Mouse (Mus musculus): ENCODE measurements around the gene Cpsf4. TPM values are rescaled to one million over a fixed set of nuclear protein-coding genes. Genes with fewer than 3 reads are reported as not detected.

The Cpsf4 gene
- polyA plus RNA-seq, 1 experiment from 2014 or later, result 12.2 TPM

DNA sequence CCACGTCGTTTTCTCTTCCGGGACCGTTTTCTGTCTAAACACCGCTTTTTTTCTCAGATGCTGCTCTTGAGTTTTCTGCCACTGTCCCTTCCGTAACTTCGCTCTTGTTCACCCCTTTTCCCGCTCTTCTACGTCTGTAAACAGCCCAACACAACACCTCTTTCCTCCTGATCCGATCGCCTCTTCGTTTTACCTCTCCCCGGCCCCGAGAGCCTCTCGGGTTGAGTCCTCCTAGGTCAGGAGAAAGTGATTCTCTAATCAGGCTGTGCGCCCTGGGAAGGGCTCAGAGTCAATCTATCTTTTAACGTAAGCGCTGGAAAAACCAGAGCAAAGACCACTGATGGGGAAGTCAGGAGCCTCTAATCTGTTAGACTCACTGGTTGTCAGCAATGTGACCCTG lies 26.4 kb upstream of the Cpsf4 start:
- peak overlapping the region; percentile 96 for H3K27ac ChIP-seq
- peak overlapping the region; percentile 98 for H3K4me3 ChIP-seq (ENCODE audit: inconsistent target)
- H3K36me3 ChIP-seq (ENCODE audit: inconsistent target), result peaks cover 47% of the 10 kb centered on the region
- peaks cover 75% of the 10 kb centered on the region for H3K79me2 ChIP-seq (ENCODE audit: inconsistent target)
- under 1% methylated on average over 18 of the region's 18 CpGs for WGBS (ENCODE audit: missing documents)

DNA sequence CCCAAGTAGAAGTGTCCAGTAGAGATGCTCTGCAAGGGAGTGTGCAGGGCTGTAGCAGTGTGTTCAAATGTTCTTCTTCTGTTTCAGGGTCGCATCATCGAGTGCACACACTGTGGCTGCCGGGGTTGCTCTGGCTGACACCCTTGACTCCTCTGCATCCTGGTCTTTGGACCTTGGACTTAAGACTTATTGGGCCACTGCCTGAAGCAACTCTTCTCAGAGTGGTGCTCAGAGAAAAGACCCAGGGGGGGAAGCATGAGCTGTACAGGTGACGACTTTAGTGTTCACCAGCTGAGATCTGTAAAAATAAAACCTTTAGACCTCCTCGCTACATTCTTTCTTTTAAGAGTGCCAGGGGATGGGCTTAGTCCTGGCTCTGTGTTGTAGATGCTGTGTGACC lies 19.3 kb upstream of the Cpsf4 start:
- H3K27ac ChIP-seq, result no peak overlapping the region
- H3K36me3 ChIP-seq (ENCODE audit: inconsistent target), result peaks cover 98% of the 10 kb centered on the region
- no peak overlapping the region for H3K4me3 ChIP-seq (ENCODE audit: inconsistent target)
- H3K79me2 ChIP-seq (ENCODE audit: inconsistent target), result peaks cover 12% of the 10 kb centered on the region; the same call in 1 of the 2 replicates
- WGBS (ENCODE audit: missing documents), result 100% methylated on average over 5 of the region's 5 CpGs

DNA sequence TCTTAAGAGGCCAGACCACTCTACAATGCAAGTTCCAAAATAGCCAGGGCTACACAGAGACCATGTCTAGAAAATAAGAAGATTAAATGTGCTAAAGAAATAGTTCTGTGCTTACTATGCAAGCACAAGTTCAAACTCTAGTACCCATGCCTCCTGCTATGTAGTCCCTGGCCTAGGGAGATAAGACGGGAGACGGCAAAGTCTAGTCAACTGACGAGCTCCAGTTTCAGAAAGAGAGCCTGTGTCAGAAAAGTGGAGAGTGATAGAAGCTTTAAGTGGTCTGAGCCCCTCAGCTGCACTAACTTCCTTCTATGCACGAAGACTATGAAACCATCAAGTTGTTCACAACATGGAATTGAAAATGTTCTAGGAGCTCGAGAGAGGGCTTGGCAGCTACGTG lies 17.7 kb upstream of the Cpsf4 start:
- H3K79me2 ChIP-seq (ENCODE audit: inconsistent target), result no peaks in the 10 kb centered on the region

DNA sequence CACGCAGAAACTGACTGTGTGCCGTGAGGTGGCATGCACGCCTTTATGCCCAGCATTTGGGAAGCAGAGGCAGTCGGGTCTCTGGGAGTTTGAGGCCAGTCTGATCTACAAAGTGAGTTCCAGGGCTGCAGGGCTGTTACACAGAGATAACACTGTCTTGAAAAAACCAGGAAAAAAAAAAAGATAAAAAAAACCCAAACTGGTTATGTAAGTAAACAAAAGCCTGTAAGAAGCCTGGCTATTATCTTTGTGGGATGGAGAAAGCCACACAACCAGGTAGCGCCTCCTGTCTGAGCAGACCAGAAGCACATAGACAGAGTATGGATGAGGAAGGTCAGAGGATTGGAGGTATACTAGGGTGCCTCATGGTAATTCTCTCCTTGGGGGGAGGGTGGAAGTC lies 14.3 kb upstream of the Cpsf4 start:
- Histone ChIP-seq H3K79me2 (ENCODE audit: inconsistent target) (no peaks in the 10 kb centered on the region), H3K27ac (no peak overlapping the region), H3K4me3 (ENCODE audit: inconsistent target) (no peak overlapping the region), H3K36me3 (ENCODE audit: inconsistent target) (peaks cover 89% of the 10 kb centered on the region)
- 90% methylated on average over 5 of the region's 5 CpGs for whole genome bisulfite sequencing (ENCODE audit: missing documents)

More for the DNA sequence above, 17.7 kb upstream of the Cpsf4 start:
- Histone ChIP-seq H3K27ac (no peak overlapping the region), H3K36me3 (ENCODE audit: inconsistent target) (peaks cover 96% of the 10 kb centered on the region), H3K4me3 (ENCODE audit: inconsistent target) (no peak overlapping the region)
- WGBS (ENCODE audit: missing documents), result 93% methylated on average over 6 of the region's 6 CpGs

DNA sequence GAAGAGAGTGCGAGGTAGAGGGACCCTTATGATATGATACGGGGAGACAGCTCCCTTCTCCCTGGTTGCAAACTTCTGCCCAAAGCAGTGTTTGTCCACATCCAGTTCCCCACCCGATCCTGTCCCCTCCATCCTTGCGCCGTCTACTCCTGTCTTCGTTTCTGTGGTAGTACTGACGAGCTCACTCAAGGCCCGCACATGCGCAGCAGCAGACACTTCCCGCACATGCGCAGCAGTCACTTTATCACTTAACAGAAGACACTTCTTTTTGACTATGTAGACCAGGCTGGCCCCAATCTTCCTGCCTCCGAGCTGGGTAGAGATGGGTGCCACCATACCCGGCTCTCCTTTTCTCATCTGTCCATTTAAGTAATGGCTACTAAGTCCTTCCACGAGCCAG lies 5.7 kb upstream of the Cpsf4 start:
- 94% methylated on average over 12 of the region's 14 CpGs for WGBS (ENCODE audit: missing documents)
- Histone ChIP-seq H3K79me2 (ENCODE audit: inconsistent target) (peaks cover 30% of the 10 kb centered on the region), H3K27ac (no peak overlapping the region), H3K4me3 (ENCODE audit: inconsistent target) (no peak overlapping the region), H3K36me3 (ENCODE audit: inconsistent target) (peaks cover 50% of the 10 kb centered on the region)

DNA sequence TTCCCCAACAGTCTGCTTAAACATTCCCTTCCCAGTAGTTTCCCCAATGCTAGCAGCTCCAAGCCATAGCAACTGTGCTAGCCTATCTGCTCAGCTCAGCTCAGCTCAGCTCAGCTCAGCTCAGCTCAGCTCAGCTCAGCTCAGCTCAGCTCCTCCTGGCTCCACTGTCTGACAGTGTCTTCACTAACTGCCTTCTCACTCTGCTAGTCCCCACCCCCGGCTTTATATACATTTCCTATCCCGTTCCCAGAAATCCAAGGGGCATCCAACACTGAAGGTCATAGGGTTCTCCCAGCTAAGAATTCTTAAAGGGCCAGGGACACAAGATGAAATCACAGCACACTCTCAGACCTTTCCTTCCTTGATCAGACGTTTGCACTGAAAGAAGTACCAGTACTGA lies 2.3 kb upstream of the Cpsf4 start:
- H3K79me2 ChIP-seq (ENCODE audit: inconsistent target), result peaks cover 60% of the 10 kb centered on the region
- 77% methylated on average over 3 of the region's 3 CpGs for WGBS (ENCODE audit: missing documents)
- H3K27ac ChIP-seq, result no peak overlapping the region
- H3K4me3 ChIP-seq (ENCODE audit: inconsistent target), result no peak overlapping the region
- peaks cover 24% of the 10 kb centered on the region; the same call in 1 of the 2 replicates for H3K36me3 ChIP-seq (ENCODE audit: inconsistent target)

DNA sequence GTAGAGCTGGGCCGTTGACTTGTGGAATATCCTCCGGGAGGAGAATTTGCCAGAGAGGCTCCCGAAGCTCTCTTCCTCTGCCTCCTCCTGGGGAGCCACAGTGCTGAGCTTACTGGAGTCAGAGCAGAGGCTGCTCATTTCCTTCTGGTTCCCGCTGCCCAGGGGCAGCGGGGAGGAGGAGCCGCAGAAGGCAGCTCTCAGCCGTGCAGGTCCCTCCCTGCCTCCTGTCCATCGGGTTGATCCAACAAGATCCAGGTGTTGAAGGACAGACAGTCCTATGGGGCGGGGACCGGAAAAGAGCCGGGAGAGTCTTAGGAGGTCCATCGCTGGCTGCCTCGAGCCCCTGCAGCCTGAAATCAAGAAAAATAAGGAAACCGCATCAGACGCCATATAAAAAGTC lies 1.8 kb upstream of the Cpsf4 start:
- H3K36me3 ChIP-seq (ENCODE audit: inconsistent target), result peaks cover 19% of the 10 kb centered on the region; the same call in 1 of the 2 replicates
- H3K27ac ChIP-seq, result no peak overlapping the region
- no peak overlapping the region for H3K4me3 ChIP-seq (ENCODE audit: inconsistent target)
- peaks cover 65% of the 10 kb centered on the region for H3K79me2 ChIP-seq (ENCODE audit: inconsistent target)
- 94% methylated on average over 15 of the region's 15 CpGs for WGBS (ENCODE audit: missing documents)

DNA sequence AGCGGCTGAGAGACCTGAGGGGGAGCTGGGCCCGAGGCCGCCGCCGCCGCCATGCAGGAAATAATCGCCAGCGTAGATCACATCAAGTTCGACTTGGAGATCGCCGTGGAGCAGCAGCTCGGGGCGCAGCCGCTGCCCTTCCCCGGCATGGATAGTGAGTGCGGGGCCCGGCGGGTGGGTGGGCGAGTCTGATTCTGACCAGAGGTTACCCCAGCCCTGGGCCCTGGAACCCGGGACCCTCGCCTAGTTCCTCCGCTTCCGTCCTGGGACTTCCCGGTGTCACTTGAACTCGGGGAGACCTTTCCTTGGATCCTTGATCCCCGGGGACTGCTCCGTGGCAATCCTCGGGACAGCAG lies 271 bp downstream of the Cpsf4 start:
- Histone ChIP-seq H3K27ac (peak overlapping the region; percentile 46), H3K4me3 (ENCODE audit: inconsistent target) (peak overlapping the region; percentile 95), H3K79me2 (ENCODE audit: inconsistent target) (peaks cover 85% of the 10 kb centered on the region), H3K36me3 (ENCODE audit: inconsistent target) (peaks cover 15% of the 10 kb centered on the region; the same call in 1 of the 2 replicates)
- 0% methylated on average over 28 of the region's 28 CpGs for WGBS (ENCODE audit: missing documents)

DNA sequence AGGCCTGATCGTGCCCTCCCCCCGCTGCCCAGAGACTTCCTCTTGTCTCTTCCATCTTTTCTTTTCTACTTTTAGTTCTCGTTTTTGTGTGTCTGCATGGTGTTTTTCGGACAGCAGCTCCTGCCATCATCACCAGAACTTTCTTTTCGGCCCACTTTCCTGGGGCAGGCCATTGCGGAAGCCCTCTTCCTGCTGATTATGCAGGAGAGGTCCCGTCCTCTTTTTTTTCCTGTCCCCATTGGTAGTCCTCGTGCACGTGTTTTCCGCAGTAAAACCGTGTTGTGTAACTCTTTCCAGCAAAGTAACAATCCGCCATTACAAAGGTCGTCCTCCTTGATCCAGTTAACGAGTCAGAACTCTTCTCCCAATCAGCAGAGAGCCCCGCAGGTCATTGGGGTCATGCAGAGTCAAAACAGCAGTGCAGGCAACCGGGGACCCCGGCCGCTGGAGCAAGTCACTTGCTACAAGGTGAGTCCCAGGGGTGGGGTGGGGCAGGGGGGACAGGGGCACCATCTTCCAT lies 11.5 kb downstream of the Cpsf4 start:
- 73% methylated on average over 18 of the region's 18 CpGs for WGBS (ENCODE audit: missing documents)
- Histone ChIP-seq H3K36me3 (ENCODE audit: inconsistent target) (peaks cover 69% of the 10 kb centered on the region), H3K4me3 (ENCODE audit: inconsistent target) (no peak overlapping the region), H3K27ac (peak overlapping the region; percentile 5), H3K79me2 (ENCODE audit: inconsistent target) (peaks cover 26% of the 10 kb centered on the region; the same call in 1 of the 2 replicates)

DNA sequence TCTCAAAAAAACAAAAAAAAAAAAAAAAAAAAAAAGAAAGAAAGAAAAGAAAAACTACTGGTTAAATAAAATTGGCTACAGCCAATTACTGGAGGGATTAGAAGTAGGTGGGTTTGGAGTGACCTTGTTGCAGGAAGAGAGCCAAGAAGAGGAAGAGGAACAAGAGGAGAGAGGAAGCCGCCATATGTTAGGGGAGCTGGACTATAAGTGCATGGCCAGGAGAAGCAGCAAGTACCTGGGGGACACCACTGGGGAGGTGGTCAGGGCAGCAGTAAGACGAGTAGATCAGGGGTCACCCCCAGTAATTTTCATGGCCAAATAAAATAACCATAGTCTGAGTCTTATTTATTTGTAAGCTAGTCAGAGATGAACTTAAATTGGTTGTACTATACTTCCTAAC lies 18.2 kb downstream of the Cpsf4 start:
- H3K36me3 ChIP-seq (ENCODE audit: inconsistent target), result peaks cover 69% of the 10 kb centered on the region
- peaks cover 63% of the 10 kb centered on the region for H3K79me2 ChIP-seq (ENCODE audit: inconsistent target)
- H3K4me3 ChIP-seq (ENCODE audit: inconsistent target), result no peak overlapping the region
- H3K27ac ChIP-seq, result no peak overlapping the region
- WGBS (ENCODE audit: missing documents), result 93% methylated on average over 1 of the region's 2 CpGs

DNA sequence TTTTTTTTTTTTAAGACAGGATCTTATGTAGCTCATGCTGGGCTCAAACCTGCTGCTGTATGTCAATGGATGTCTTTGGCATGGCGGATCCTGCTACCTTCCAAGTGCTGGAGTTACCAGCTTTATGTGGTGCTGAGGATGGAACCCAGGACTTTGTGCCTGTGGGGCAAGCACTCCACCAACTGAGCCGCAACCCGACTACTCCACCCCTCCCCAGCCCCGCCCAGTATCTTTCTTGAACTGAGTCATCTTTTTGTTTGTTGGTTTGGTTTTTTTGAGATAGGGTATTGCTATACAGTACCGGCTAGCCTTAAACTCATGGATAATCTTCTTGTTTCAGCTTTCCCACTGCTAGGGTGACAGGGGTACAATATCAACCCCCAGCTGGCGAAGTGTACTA lies 22.4 kb downstream of the Cpsf4 start:
- Histone ChIP-seq H3K4me3 (ENCODE audit: inconsistent target) (no peak overlapping the region), H3K36me3 (ENCODE audit: inconsistent target) (peaks cover 35% of the 10 kb centered on the region), H3K27ac (no peak overlapping the region), H3K79me2 (ENCODE audit: inconsistent target) (peaks cover 66% of the 10 kb centered on the region)
- WGBS (ENCODE audit: missing documents), result 85% methylated on average over 6 of the region's 6 CpGs

DNA sequence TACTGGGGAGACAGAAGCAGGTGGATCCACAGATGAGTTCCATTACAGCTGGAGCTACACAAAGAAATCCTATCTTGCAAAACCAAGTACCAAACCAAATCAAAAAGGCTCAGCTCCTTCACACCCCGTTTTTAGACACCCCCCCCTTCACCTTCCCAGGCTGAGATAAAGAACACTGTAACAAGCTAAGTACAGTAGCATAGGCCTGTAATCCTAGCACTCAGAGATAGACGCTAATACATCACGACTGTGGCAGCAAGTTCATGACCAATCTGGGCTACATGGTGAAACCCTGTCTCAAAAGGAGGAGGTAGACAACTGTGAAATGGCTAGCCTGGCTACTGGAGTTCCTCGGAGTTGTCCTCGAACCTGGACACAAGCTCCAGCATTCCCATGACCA lies 23.4 kb downstream of the Cpsf4 start:
- peaks cover 61% of the 10 kb centered on the region for H3K79me2 ChIP-seq (ENCODE audit: inconsistent target)
- peaks cover 38% of the 10 kb centered on the region for H3K36me3 ChIP-seq (ENCODE audit: inconsistent target)
- WGBS (ENCODE audit: missing documents), result 50% methylated on average over 5 of the region's 5 CpGs
- H3K27ac ChIP-seq, result peak overlapping the region; percentile 83; the same call in 1 of the 2 replicates
- H3K4me3 ChIP-seq (ENCODE audit: inconsistent target), result peak overlapping the region; percentile 98

DNA sequence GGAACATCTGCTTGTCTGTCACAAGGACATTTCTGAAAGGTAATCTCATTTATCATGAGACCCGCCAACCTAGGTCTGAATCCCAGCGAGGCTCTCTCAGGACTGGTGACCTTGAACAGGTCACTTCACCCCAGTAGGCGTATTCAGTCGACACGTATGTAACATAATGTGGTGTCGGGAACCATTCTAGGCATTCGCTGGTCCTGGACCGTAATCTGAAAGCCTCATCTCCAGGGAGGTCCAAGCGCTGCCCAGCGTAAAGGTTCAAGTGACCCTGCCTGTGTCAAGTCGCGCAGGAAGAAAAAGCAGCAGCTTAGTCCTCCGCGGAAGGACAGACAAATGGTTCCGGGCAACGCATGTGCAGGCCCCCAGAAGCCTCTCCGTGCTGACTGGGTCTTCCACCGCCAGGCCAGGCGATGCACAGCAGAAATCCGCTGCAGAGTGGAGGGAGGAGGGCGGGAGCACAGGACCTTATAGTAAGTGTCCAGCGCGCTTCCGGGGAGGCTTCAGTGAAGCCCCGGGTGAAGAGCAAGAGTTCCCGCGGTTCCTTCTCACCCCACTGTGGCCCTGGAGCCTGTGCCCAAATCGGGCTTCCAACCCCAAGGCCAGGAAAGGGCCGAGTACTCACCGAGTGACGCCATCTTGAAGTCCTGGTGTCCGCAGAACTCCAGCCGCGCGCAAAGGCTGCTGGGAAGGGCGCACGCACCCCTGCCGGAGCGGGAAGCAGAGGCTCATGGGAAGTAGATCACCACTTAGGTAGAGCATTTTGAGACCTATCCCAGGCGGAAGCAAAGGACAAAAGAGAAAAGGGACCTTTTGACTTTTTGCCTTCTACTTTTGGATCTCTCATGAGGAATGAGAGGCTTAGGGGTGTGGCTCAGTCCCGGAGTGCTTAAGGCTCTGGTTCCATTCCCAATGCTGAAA lies 24.1 kb downstream of the Cpsf4 start:
- H3K4me3 ChIP-seq (ENCODE audit: inconsistent target), result peak overlapping the region; percentile 98
- H3K27ac ChIP-seq, result peak overlapping the region; percentile 83
- H3K36me3 ChIP-seq (ENCODE audit: inconsistent target), result peaks cover 38% of the 10 kb centered on the region
- peaks cover 55% of the 10 kb centered on the region for H3K79me2 ChIP-seq (ENCODE audit: inconsistent target)
- WGBS (ENCODE audit: missing documents), result 3% methylated on average over 41 of the region's 41 CpGs

DNA sequence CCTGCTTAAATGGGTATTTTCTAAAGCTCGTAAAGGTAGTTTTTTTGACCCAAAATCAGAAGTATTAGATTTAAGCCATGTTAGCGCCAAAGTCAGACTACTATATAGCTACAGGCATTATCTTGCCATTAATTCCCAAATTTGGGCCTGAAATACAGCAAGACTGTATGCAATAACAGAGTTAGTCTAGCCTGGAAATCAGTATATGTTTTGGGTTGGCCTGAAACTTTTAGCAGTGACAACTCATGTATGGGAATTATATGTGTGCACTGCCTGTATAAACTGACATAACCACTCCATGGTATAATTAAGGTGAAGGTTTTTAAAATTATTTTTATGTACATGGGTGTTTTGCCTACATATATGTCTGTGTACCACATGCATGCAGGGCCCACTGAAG lies 24.9 kb downstream of the Cpsf4 start, which contains the start of gene Atp5j2:
Atp5j2 (minus strand) TSS at position 101 of the 400 bp plus-strand sequence.
- 92% methylated on average over 2 of the region's 2 CpGs for WGBS (ENCODE audit: missing documents)
- Histone ChIP-seq H3K27ac (peak within 1 kb of the TSS; percentile 83), H3K36me3 (ENCODE audit: inconsistent target) (peaks cover 35% of the 10 kb centered on the region), H3K79me2 (ENCODE audit: inconsistent target) (peaks cover 47% of the 10 kb centered on the region), H3K4me3 (ENCODE audit: inconsistent target) (peak within 1 kb of the TSS; percentile 98)

DNA sequence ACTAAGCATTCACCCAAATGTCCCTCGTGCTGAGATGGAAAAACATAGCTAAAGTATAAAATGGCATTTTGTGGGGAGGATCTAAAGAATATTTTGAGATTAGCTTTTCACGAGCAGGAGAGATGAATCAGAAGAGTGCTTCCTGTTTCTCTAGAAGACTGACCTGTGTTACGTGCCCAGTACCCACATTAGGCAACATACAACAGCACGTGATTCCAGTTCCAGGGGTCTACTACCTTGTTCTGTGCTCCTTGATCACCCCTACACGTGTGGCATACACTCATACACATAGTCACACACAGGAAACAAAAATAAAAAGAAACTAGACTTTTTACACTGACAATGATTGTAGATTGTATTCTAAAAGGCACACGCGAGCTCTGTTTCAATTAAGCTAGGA lies 33.4 kb downstream of the Cpsf4 start:
- 50% methylated on average over 7 of the region's 7 CpGs for WGBS (ENCODE audit: missing documents)
- Histone ChIP-seq H3K27ac (no peak overlapping the region), H3K79me2 (ENCODE audit: inconsistent target) (peaks cover 28% of the 10 kb centered on the region), H3K4me3 (ENCODE audit: inconsistent target) (peak overlapping the region; percentile 97), H3K36me3 (ENCODE audit: inconsistent target) (peaks cover 14% of the 10 kb centered on the region)
